Mouse (Mus musculus) embryonic stem cell, embryonic (primary cell): ENCODE results near the gene Mgmt.

Experiments used
- CTCF ChIA-PET, 4 experiments: fragments of 300-600 bp in 2 of 4; fragments of 350-600 bp in 2 of 4; sonication (Branson Sonifier 250); formaldehyde crosslinking; loops; one replicate each; lab custom pipeline; 2022; ENCODE audit warnings: inconsistent platforms in 2 of 4; lab: Charles Lee
- POLR2A ChIA-PET, 4 experiments: fragments of 300-600 bp in 2 of 4; fragments of 350-600 bp in 2 of 4; sonication (Branson Sonifier 250); formaldehyde crosslinking; loops; one replicate each; lab custom pipeline; 2022; ENCODE audit warnings: antibody characterized with exemption in 4 of 4, inconsistent platforms in 1 of 4; lab: Charles Lee

Mgmt gene

GRCm38 (mm10) chr7:136945697-136946096 is 51.3 kb downstream of the Mgmt start:
- POLR2A ChIA-PET: no interaction called here
- CTCF ChIA-PET: interaction anchor here in 1 of 4 experiments (0.6 kb wide), 1 partner anchor 791 kb away, joined by 3 read pairs; no protein-coding TSS in a partner anchor

- ChIA-PET CTCF (interaction anchor here in 1 of 4 experiments (0.6 kb wide), 1 partner anchor 791 kb away, joined by 3 read pairs; no protein-coding TSS in a partner anchor), POLR2A (no interaction called here)
Observed at GRCm38 (mm10) chr7:136946131-136946530, 51.7 kb downstream of the Mgmt start.

GRCm38 (mm10) chr7:136948275-136948810 is 53.9 kb downstream of the Mgmt start:
- POLR2A ChIA-PET: interaction anchor here in 3 of 4 experiments (0.6 to 1.0 kb wide), 3 partner anchors 12 to 251 kb away, joined by 3 to 4 read pairs (median 3); partner anchors contain the start of gene Mgmt (in 1 of the 3)
- CTCF ChIA-PET: no interaction called here

- POLR2A ChIA-PET: interaction anchor here in 1 of 4 experiments (1.4 to 1.5 kb wide), 2 partner anchors 41 to 58 kb away, joined by 3 read pairs; partner anchors contain the start of gene Mgmt
- CTCF ChIA-PET: no interaction called here
Observed at GRCm38 (mm10) chr7:136952608-136953007, 58.2 kb downstream of the Mgmt start.

- ChIA-PET POLR2A (interaction anchor here in 1 of 4 experiments (0.7 to 1.4 kb wide), 2 partner anchors 9 to 59 kb away, joined by 3 read pairs; partner anchors contain the start of gene Mgmt), CTCF (no interaction called here)
Observed at GRCm38 (mm10) chr7:136953251-136953650, 58.8 kb downstream of the Mgmt start.

GRCm38 (mm10) chr7:136972361-136972760 is 77.9 kb downstream of the Mgmt start:
- ChIA-PET CTCF (no interaction called here), POLR2A (no interaction called here)

- ChIA-PET CTCF (no interaction called here), POLR2A (no interaction called here)
Observed at GRCm38 (mm10) chr7:136975001-136975400, 80.6 kb downstream of the Mgmt start.

GRCm38 (mm10) chr7:136997456-136997855 is 103.0 kb downstream of the Mgmt start:
- ChIA-PET POLR2A (interaction anchor here in 1 of 4 experiments (0.5 to 1.1 kb wide), 2 partner anchors 103 to 249 kb away, joined by 3 read pairs; partner anchors contain the start of gene Mgmt), CTCF (interaction anchor here in 2 of 4 experiments (0.6 to 0.7 kb wide), 2 partner anchors 9 to 126 kb away, joined by 3 read pairs; no protein-coding TSS in a partner anchor)

GRCm38 (mm10) chr7:137000703-137001102 is 106.3 kb downstream of the Mgmt start:
- ChIA-PET POLR2A (no interaction called here), CTCF (interaction anchor here in 1 of 4 experiments (1.2 kb wide), 1 partner anchor 49 kb away, joined by 3 read pairs; no protein-coding TSS in a partner anchor)

GRCm38 (mm10) chr7:137001215-137001614 is 106.8 kb downstream of the Mgmt start:
- ChIA-PET CTCF (interaction anchor here in 1 of 4 experiments (1.2 kb wide), 1 partner anchor 50 kb away, joined by 3 read pairs; no protein-coding TSS in a partner anchor), POLR2A (no interaction called here)

- CTCF ChIA-PET: no interaction called here
Observed at GRCm38 (mm10) chr7:137001783-137002182, 107.4 kb downstream of the Mgmt start.

GRCm38 (mm10) chr7:137002431-137002830 is 108.0 kb downstream of the Mgmt start:
- POLR2A ChIA-PET: no interaction called here
- CTCF ChIA-PET: no interaction called here

More at GRCm38 (mm10) chr7:137001783-137002182, 107.4 kb downstream of the Mgmt start:
- POLR2A ChIA-PET: no interaction called here

- POLR2A ChIA-PET: no interaction called here
Observed at GRCm38 (mm10) chr7:137005293-137005692, 110.9 kb downstream of the Mgmt start.

GRCm38 (mm10) chr7:137008321-137008720 is 113.9 kb downstream of the Mgmt start:
- POLR2A ChIA-PET: no interaction called here

More at GRCm38 (mm10) chr7:137005293-137005692, 110.9 kb downstream of the Mgmt start:
- CTCF ChIA-PET: no interaction called here

GRCm38 (mm10) chr7:137009732-137010275 is 115.4 kb downstream of the Mgmt start:
- CTCF ChIA-PET: no interaction called here
- POLR2A ChIA-PET: no interaction called here

More at GRCm38 (mm10) chr7:137008321-137008720, 113.9 kb downstream of the Mgmt start:
- CTCF ChIA-PET: interaction anchor here in 1 of 4 experiments (1.0 kb wide), 1 partner anchor 464 kb away, joined by 5 read pairs; no protein-coding TSS in a partner anchor

- ChIA-PET CTCF (no interaction called here), POLR2A (no interaction called here)
Observed at GRCm38 (mm10) chr7:137010451-137010850, 116.0 kb downstream of the Mgmt start.

- POLR2A ChIA-PET: no interaction called here
- CTCF ChIA-PET: no interaction called here
Observed at GRCm38 (mm10) chr7:137012687-137013086, 118.3 kb downstream of the Mgmt start.

- ChIA-PET CTCF (no interaction called here), POLR2A (interaction anchor here in 1 of 4 experiments (0.6 kb wide), 1 partner anchor 148 kb away, joined by 3 read pairs; no protein-coding TSS in a partner anchor)
Observed at GRCm38 (mm10) chr7:137013433-137013832, 119.0 kb downstream of the Mgmt start.

- ChIA-PET CTCF (no interaction called here), POLR2A (no interaction called here)
Observed at GRCm38 (mm10) chr7:137018614-137019013, 124.2 kb downstream of the Mgmt start.

- POLR2A ChIA-PET: no interaction called here
- CTCF ChIA-PET: no interaction called here
Observed at GRCm38 (mm10) chr7:137020195-137020594, 125.8 kb downstream of the Mgmt start.
